Mouse (Mus musculus) megakaryocyte, adult 5-6 weeks (primary cell): Measurements from ENCODE around the gene Sult1a1. TPM values are rescaled to one million over a fixed set of nuclear protein-coding genes. Genes with fewer than 3 reads are reported as not detected.
"Not testable (repeated sequence)": the region's sequence is repeated elsewhere in the genome, so short reads cannot be mapped to it uniquely, and the experiment has no call there.

Source experiments
- ATAC-seq: 2 replicates; pipeline ENCODE4 v1.8.0; 2016; ENCODE audit warnings: mild to moderate bottlenecking, inconsistent platforms; ENCODE audit not compliant: poor library complexity, severe bottlenecking
- total RNA-seq, 2 experiments: library from RNA; stranded (forward) in 1 of 2; stranded (reverse) in 1 of 2; fragments of 153-499, 151-499 nt in 1 of 2; fragments of 221-1000, 200-1000 nt in 1 of 2; gene quantifications; 2 replicates each; pipeline versions ENCODE4 v1.2.3 to v1.2.4; 2015 to 2017

Gene Sult1a1
- total RNA-seq, 2 experiments from 2014 or later: 6.6 TPM

DNA sequence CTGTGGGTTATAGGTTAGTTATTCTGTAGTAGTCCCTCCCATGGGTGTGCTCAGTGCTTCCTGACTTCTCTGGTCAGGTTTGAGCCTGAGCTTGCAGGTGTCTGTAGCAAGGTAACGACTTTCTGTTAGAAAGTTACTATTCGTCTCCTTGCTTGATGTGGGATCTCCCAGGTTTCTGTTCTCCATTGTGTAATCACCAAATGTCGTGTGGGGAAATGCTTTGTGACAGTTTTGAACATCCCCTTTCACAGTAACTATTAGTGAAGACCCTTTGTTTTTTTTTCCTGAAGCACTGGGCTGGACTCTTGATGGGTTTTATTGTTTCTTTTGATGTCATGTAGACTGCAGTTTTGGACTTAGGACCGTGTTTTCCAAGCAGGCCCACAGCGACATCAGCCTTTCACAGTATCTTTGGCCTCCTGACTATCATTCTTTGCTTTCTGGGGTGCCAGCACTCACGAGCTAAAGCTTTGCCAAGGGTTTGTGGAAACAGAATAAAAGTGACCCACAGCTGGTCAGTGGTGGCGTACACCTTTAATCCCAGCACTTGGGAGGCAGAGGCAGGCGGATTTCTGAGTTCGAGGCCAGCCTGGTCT is 8.6 kb downstream of the Sult1a1 start:
- peak; percentile 75 for ATAC-seq

DNA sequence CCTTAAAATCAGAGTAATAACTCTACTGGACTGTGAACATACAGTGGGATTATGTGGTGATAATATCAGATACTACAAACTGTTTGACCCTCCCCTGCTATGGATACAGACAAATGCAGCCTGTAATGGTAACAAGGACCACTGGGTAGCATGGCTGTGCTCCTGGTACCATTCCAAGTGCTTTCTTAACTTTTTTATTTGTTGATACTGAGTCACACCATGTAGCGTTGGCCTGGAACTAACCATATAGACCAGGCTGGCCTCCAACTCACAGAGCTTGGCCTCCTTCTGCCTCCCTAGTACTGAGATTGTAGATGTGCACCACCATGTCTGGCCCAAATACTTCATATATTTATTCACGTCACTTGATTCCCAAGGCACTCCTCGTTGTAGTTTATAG is 11.0 kb downstream of the Sult1a1 start:
- no peak for ATAC-seq

DNA sequence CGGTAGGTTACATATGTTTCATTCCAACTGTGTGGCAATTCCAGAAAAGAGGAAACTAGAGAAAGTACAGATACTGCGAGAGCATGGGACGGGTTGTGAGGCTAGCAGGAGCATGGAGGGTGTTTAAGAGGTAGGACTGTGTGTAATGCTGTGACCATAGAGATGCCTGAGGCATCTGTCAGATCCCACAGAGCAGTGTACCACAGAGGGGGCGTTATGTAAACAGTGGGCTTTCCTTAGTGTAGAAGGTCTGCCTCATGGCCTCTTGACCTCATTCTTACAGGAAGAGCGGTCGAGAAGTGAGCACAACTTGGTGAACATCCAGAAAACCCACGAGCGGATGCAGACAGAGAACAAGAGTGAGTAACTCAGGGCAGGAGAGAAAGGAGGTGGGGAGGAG is 12.6 kb downstream of the Sult1a1 start:
- no peak for ATAC-seq

DNA sequence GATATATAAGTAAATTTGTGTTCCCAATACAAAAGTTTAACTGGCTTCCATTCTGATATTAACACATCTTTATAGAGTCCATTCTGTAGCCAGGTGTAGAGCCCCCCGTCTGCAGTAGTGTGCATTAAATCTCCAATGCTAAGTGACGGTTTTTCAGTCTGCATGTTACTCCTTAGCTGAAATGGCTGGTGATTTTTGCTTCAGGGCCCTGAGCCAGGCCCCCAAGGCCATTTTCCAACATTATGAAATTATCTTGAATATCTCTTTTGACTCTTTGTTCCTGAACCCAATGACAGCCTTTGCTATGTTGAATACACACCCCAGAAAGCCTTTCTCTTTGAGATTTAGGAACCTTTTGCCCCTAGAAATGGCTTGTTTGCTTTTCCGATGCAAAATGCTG is 16.5 kb downstream of the Sult1a1 start:
- no peak for ATAC-seq

DNA sequence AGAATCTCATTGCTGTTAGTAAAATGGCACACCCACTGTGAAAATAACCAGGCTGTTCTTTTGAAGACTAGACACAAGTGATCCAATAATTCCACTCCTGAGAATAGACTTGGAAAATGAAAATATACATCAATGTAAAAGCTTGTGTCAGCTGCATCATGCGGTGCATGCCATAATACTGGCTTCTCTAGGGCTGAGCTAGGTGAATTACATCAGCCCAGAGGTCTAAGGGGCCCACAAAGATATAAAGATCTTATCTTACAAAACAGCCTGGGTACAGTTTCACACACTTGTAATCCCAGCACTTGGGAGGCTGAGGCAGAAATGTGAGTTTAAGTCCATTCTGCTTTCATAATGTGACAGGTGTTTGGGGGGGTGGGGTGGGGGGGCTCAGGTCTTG is 18.7 kb downstream of the Sult1a1 start:
- no peak for ATAC-seq

DNA sequence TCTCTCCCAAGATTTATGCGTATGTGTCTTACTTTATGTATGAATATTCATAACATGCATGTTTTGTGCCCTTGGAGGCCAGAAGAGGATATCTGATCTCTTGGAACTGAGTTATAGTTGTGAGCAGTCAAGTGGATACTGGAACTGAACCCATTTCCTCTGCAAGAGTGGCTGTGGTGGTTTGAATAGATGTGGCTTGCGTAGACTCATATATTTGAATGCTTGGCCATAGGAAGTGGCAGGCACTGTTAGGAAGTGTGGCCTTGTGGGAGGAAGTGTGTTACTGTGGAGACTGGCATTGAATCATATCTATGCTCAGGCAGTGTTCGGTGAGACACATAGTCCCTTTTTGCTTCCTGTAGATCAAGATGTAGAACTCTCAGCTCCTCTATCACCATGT is 20.5 kb downstream of the Sult1a1 start:
- ATAC-seq: peak; percentile 80

DNA sequence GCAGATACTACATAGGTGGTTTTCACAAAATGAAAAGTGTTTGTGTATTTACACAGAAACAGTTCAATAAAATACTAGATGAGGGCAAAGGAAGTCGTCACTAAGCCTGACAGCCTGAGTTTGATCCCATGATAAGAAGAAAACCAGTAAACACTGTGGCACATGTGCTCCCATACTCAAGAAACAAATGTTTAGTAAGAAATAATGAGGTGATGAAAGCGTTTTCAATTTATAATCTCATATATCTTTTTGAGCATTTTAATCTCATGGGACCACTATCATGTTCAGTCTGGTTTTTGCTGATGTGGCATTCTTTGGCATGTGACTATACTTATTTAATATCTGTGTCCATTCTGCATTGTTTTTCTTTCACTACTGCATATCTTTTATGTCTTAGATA is 22.2 kb downstream of the Sult1a1 start:
- no peak for ATAC-seq

DNA sequence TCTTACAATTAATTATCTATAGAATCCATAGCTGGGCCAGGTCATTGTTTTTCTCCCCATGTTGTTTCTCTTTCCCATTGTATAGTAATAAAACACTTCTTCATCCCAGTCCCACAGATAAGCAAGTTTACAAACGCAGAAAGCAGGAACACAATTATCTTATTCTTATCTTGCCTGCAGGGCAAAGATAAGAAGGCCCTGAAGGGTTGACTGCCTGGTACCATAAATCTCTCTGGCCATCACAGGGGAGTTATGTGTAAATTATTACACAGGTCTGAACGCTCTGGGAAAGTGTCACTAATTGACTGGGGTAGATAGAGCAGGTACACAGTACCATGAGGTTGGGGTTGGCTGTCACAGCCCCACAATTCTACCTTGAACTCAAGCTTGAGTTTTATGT is 25.4 kb downstream of the Sult1a1 start:
- ATAC-seq: no peak

DNA sequence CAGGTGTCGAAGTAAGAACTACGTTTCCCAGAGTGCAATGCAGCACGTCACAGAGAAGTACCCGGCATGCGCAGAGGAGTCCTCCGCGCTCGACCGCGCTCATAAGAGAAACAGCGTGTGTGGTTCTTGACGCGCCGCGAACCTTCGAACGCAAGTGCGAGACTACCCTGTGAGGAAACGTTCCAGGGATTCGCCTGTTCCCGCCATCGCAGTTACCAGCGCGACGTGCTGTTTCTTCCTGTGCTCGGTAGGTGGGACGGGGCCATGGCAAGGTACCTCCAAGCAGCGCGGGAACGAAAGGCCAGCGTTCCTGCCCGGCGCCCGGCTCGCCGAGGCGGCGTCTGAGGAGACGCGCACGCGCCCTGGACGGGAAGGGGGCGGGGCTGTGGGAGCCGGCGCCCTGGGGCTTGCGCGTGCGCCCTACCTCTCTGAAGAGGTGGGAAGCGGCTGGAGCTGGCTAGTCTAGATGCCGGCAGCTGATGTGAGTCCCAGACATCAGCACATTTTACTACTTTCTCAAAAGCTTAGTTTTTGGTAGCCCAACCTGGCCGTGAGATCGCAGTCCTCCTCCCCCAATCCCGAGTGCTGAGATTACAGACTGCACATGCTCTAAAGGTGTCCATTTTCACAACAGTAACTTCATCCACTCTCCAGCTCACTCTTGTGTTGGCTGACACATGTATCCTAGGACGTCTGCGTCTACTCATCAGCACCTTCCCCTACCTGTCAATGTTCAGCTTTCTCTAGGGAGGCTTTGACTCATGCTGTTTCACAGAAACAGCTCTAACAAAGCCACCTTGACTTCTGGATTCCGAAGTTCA is 26.8 kb downstream of the Sult1a1 start, which contains the start of gene Sgf29:
Gene Sgf29 (plus strand): TSS at position 79 of the 821 bp plus-strand sequence.
- peak; percentile 97 for ATAC-seq

DNA sequence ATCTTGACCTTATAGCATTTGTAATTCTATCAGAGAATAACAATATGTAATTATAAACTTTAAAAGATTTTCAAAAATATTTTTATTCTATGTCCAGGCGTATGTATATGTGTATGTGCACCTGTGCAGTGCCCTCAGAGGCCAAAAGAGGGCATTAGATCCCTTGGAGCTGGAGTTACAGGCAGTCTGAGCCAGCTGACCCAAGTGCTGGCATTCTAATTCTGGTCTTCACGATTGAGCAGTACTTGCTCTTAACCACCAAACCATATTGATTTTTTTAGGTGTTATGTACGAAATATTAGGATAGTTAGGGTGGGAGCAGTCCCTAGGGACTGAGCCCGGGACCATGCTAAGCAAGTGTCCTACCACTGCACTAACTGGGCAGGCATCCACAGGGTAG is 27.7 kb downstream of the Sult1a1 start:
- ATAC-seq: no peak

DNA sequence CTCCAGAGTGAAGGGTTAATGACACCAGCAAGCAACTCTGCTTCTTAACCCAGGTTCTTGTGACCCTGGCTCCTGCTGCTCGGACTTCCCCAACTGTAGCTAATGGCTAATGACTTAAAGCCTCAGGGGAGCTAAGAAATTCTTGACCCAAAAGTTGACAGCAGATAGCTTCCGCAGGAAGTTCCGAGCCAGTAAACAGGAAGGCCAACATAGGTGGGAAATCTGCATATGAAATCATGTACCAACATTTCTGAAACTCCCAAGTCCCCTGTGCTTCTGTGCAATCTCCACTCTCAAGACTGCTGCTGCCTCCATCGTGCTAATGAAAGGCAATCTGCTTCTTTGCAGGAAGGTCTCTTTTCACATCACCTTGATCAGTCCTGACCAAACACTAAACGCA is 30.5 kb downstream of the Sult1a1 start:
- no peak for ATAC-seq

DNA sequence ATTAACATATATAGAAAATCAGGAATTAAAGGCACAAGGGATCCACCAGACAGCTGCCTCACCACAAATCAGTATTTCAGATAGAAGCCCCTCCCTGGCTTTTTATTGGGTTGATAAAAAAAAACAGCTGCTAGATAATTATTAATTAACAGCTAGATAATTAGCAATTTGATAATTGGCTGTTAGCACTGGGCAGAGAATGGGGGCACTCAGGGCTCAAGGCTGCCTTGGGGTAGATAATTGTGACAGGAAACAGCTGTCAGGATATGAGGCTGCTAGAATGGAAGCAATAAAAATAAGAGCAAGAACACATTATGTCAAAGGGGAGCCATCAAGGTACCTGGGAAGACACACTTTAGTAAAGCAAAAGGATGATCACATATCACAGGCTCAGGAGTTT is 31.3 kb downstream of the Sult1a1 start:
- ATAC-seq: no peak

DNA sequence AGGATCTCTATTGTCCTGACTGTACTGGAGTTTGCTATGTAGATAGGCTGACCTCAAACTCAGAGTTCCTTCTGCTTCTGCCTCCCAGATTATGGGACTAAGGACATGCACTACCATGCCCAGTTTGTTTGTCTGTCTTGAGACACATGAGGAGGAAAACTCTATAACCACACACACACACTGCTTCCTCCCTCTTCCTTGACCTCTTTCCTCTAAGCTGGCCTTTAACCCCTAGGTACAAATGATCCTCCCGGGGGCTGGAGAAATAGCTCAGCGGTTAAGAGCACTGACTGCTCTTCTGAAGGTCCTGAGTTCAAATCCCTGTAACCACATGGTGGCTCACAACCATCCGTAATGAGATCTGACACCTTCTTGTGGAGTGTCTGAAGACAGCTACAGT is 31.9 kb downstream of the Sult1a1 start:
- no peak for ATAC-seq

DNA sequence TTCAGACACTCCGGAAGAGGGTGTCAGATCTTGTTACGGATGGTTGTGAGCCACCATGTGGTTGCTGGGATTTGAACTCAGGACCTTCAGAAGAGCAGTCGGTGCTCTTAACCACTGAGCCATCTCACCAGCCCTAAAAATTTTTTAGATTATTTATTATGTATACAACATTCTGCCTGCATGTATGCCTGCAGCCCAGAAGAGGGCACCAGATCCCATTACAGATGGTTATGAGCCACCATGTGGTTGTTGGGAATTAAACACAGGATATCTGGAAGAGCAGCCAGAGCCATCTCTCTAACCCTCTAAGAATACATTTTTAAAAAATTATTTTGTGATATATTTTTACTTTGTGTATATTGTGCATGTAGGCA is 33.0 kb downstream of the Sult1a1 start:
- ATAC-seq: not testable (repeated sequence)

DNA sequence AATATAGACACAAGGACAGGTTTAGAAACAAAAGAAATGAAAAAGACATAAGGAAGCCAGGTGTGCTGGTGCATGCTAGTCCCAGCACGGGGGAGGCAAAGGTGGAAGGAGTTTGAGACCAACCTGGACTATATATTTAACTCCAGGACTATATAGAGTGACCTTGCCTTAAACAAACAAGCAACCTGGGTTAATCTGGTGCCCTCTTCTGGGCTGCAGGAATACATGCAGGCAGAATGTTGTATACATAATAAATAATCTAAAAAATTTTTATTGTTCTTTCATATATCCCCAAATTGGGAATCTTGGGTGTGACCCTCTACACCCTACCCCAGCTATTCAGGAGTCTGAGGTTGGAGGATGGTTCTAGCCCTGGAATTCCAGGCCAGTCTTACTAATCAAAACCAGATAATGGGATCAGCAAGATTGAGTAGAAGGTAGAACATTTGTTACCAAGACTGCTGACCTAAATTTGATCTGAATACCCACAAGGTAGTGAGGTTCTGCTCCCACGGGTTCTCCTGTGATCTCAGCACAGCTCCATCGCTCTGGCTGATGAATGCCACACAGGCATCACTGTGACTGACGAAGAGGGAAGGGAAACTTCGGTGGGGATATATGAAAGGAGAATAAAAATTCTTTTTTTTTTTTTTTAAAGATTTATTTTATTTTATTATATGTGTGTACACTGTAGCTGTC is 33.5 kb downstream of the Sult1a1 start:
- no peak for ATAC-seq

DNA sequence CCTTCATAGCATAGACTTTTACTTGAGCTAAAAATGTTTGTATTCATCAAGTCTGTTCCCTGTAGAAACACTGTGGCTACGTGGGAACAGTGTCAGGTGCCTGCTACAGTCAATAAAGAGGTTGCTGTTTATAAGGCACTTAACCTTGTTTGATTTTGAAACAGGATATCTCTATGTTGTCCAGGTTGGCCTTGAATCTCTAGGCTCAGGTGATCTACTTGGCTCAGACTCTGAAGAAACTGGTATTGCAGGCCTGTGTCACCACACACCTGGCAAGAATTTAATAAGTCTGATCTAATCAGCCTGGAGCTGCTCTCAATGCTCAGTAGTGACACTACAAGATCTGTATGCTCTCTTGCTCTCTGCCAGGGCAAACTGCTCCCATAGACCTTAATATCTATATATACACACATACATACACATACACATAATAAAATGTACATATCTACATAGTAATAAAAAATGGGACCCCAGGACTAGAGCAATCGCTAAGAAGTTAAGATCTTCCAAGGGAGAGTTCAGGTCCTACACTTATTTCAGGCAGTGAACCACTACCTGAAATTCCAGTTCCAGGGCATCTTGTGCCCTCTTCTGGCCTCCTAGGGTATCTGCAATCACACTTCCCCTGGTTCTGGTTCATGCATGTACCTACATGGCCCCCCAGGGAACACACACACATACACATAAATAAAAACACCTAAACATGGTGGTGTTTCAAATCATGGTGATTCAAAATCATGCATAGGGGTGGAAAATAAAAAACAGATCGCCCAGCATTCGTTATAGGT is 39.3 kb downstream of the Sult1a1 start:
- peak; percentile 90 for ATAC-seq

DNA sequence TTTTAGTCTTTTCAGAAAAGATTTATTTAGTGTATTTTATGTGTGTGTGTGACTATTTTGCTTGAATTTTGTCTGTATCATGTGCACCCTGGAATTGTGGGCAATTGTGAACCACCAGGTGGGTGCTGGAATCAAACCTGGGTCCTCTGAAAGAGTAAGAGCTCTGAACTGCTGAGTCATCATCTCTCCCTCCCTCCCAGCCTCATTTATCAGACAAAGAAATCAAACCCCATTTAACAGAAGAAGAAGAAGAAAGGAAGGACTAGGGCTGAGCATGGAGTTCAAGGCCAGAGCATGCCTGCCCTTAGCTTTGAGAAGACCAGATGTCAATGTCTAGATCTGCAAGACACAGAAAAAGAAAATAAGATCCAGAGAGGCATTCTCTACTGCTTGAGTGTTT is 40.9 kb downstream of the Sult1a1 start:
- no peak for ATAC-seq

DNA sequence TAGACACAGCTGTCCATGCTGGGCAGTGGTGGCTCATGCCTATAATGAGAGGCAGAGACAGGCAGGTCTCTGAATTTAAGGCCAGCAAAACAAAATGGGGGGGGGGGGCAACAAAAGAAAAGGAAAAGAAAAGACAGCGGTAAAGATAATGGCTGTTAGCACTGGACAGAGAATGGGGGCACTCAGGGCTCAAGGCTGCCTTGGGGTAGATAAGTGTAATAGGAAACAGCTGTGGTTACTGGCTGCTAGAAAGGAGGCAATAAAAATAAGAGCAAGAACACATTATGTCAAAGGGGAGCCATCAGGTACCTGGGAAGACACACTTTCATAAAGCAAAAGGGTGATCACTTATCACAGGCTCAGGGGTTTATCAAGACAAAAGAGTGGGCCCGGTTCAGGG is 43.8 kb downstream of the Sult1a1 start:
- ATAC-seq: no peak

DNA sequence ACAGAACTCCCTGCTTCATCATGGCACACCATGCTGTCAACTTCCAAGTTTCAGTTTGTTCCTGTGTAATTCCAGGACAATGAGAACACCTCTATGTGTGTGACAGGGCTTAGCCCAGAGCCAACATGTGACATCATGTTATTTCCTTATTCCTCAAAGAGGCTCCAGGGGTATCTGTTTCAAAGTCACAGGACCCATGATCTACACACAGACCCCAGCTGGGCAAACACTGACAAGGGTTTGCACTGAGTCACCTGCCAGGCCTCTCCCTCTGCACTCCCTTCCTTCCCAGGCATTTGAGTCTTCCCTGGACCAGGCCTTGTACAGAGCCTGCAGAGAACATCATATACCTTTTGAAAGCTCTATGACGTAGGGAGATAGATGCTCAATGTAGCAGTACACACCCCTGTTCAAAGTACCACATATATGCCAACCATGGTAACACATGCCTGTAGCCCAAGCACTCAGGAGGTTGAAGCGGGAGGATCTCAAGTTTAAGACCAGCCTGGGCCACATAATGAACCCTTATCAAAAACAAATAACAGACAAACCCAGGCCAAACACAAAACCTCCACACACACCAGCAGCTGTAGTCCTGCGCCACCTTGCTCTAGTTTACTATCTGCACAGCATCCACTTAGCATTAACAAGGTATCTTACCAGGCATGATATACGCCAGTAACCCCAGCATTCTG is 45.3 kb downstream of the Sult1a1 start, which contains the start of gene Nupr1:
Gene Nupr1 (minus strand): TSS at position 38 of the 695 bp plus-strand sequence.
- no peak for ATAC-seq

DNA sequence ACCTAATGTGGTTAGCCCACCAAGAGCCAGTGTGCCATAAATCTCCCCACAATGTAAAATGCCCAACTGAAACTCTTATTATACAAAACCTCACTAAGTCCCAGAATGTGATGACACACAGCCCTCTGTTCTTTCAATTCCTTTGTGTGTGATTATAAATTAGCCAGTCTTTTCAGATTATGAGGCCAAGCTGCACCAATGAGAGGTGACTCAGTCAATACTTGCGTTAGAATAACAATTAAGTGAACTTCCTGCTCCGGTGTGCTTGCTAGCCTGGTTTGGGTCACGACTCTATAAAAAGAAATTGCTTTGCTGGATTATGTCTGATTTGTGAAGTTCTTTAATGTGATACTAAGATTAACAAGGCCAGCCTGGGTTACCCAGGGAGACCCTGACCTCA is 46.3 kb downstream of the Sult1a1 start:
- no peak for ATAC-seq

DNA sequence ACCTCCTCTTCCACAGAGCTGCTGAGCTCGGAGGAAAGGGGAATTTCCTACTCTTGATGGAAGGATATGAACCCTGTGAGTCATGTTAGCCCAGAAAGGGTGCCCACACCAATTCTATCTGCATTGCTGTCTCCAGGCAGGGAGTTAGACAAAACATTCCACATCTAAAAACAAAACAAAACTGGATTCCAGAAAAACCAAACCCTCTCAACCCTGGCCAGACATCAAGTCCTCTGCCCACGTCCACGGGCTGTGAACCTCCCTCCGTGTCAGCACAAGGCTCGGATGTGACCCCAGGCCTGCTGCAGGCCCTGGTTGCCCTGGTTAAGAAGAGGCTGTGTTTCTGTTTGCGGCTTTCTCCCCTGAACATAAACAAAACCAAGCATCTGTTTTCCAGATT is 48.1 kb downstream of the Sult1a1 start:
- no peak for ATAC-seq
